Mouse (Mus musculus): Measurements from ENCODE around the gene Tnfrsf13c. TPM values are rescaled to one million over a fixed set of nuclear protein-coding genes. Genes with fewer than 3 reads are reported as not detected.

The Tnfrsf13c gene
- 0.18 TPM in 1 of 2 replicates, not detected in the other for polyA plus RNA-seq (2014; fragmentation: Nextera tagmentation; extraction: Ambion mirVana)

GRCm38 (mm10) chr15:82223657-82224601 is at the start of gene Tnfrsf13c:
Gene Tnfrsf13c, minus strand, starts transcription at chr15:82224369.
- Histone ChIP-seq H3K9me3 (ENCODE audit: control insufficient read depth, low read depth, low read length) (no peaks in the 10 kb centered on the region), H3K36me3 (ENCODE audit: control insufficient read depth, insufficient read depth, low read length) (no peaks in the 10 kb centered on the region), H3K4me1 (ENCODE audit: control insufficient read depth, insufficient read depth, low read length) (no peaks in the 10 kb centered on the region), H3K27ac (ENCODE audit: low read length) (no peak within 1 kb of the TSS), H3K9ac (replicated peaks; ENCODE audit: low read depth, low read length) (no peak within 1 kb of the TSS), H3K4me2 (replicated peaks; ENCODE audit: low read depth, low read length) (peak within 1 kb of the TSS; percentile 40), H3K27me3 (ENCODE audit: control insufficient read depth, insufficient read depth, low read length) (0 out of 2 replicates have a peak, but pooled peaks cover 6% of the 10 kb centered on the region), H3K4me3 (ENCODE audit: low read depth, low read length) (peak within 1 kb of the TSS; percentile 20)
- ATAC-seq (ENCODE audit: insufficient number of reproducible peaks, insufficient read depth, low FRiP score, low read depth): no peak; the same call in 1 of the 2 replicates
- 2% methylated on average over 42 of the region's 44 CpGs for WGBS

DNA sequence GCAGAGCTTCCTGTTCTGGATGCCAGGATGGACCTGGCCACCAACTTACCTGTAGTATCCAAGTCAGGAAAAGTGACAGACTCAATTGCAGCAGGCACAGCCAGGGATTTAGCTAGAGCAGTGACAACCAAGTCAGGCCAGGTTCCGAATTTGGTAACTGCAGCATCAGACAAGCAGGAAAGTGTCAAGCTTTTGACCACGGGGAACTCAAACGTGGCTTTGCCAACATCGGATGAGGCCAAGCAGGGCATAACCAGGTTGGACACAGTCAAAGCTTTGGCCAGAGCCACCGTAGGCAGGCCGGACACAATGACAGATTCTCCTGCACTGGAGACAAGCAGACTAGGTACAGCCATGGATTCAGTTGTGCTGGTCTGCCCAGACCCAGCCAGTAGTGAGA is 48.1 kb upstream of the Tnfrsf13c start:
- H3K27ac ChIP-seq (ENCODE audit: low read length): no peak overlapping the region
- no peak overlapping the region for H3K4me3 ChIP-seq (ENCODE audit: low read depth, low read length)
- H3K9me3 ChIP-seq (ENCODE audit: control insufficient read depth, low read depth, low read length): no peaks in the 10 kb centered on the region
- H3K4me1 ChIP-seq (ENCODE audit: control insufficient read depth, insufficient read depth, low read length): peaks cover 13% of the 10 kb centered on the region; the same call in 1 of the 2 replicates
- no peaks in the 10 kb centered on the region for H3K36me3 ChIP-seq (ENCODE audit: control insufficient read depth, insufficient read depth, low read length)
- 77% methylated on average over 6 of the region's 6 CpGs for WGBS
- no peak overlapping the region for H3K9ac ChIP-seq (replicated peaks; ENCODE audit: low read depth, low read length)
- no peak for ATAC-seq (ENCODE audit: insufficient number of reproducible peaks, insufficient read depth, low FRiP score, low read depth)
- H3K27me3 ChIP-seq (ENCODE audit: control insufficient read depth, insufficient read depth, low read length): peaks cover 6% of the 10 kb centered on the region
- H3K4me2 ChIP-seq (replicated peaks; ENCODE audit: low read depth, low read length): no peak overlapping the region

DNA sequence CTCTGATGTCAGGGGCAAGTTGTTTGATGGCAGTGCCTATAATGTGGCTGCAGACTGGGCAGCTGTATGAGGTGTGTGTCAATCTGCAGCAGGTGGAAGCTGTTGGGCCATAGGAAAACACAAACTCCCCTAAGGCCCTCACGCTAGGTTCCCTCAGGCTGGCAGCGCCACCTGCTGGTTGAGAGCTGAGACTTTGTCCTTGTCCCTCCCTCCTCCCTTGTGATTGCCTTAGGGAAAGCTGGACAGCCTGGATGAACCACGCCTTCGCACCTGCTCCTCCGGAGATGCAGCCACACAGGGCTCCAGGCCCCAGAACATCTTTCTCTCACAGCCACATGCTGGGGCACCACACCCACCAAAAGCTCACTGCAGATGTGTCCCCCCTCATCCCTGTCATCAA is 47.0 kb upstream of the Tnfrsf13c start:
- H3K4me2 ChIP-seq (replicated peaks; ENCODE audit: low read depth, low read length): no peak overlapping the region
- peaks cover 6% of the 10 kb centered on the region for H3K27me3 ChIP-seq (ENCODE audit: control insufficient read depth, insufficient read depth, low read length)
- H3K27ac ChIP-seq (ENCODE audit: low read length): no peak overlapping the region
- WGBS: 7% methylated on average over 5 of the region's 5 CpGs
- ATAC-seq (ENCODE audit: insufficient number of reproducible peaks, insufficient read depth, low FRiP score, low read depth): no peak
- no peaks in the 10 kb centered on the region for H3K9me3 ChIP-seq (ENCODE audit: control insufficient read depth, low read depth, low read length)
- peaks cover 12% of the 10 kb centered on the region; the same call in 1 of the 2 replicates for H3K4me1 ChIP-seq (ENCODE audit: control insufficient read depth, insufficient read depth, low read length)
- no peak overlapping the region for H3K9ac ChIP-seq (replicated peaks; ENCODE audit: low read depth, low read length)
- H3K4me3 ChIP-seq (ENCODE audit: low read depth, low read length): no peak overlapping the region
- no peaks in the 10 kb centered on the region for H3K36me3 ChIP-seq (ENCODE audit: control insufficient read depth, insufficient read depth, low read length)

- no peaks in the 10 kb centered on the region for H3K27me3 ChIP-seq (ENCODE audit: control insufficient read depth, insufficient read depth, low read length)
- no peak overlapping the region for H3K27ac ChIP-seq (ENCODE audit: low read length)
- H3K36me3 ChIP-seq (ENCODE audit: control insufficient read depth, insufficient read depth, low read length): no peaks in the 10 kb centered on the region
- no peak overlapping the region for H3K4me3 ChIP-seq (ENCODE audit: low read depth, low read length)
- 89% methylated on average over 9 of the region's 9 CpGs for WGBS
- H3K4me1 ChIP-seq (ENCODE audit: control insufficient read depth, insufficient read depth, low read length): no peaks in the 10 kb centered on the region
- no peaks in the 10 kb centered on the region for H3K9me3 ChIP-seq (ENCODE audit: control insufficient read depth, low read depth, low read length)
- no peak overlapping the region for H3K9ac ChIP-seq (replicated peaks; ENCODE audit: low read depth, low read length)
- H3K4me2 ChIP-seq (replicated peaks; ENCODE audit: low read depth, low read length): no peak overlapping the region
- no peak for ATAC-seq (ENCODE audit: insufficient number of reproducible peaks, insufficient read depth, low FRiP score, low read depth)
Observed at GRCm38 (mm10) chr15:82268783-82269182, 44.6 kb upstream of the Tnfrsf13c start.

- 22% methylated on average over 3 of the region's 3 CpGs for WGBS
- H3K36me3 ChIP-seq (ENCODE audit: control insufficient read depth, insufficient read depth, low read length): no peaks in the 10 kb centered on the region
- H3K9me3 ChIP-seq (ENCODE audit: control insufficient read depth, low read depth, low read length): no peaks in the 10 kb centered on the region
- H3K4me2 ChIP-seq (replicated peaks; ENCODE audit: low read depth, low read length): no peak overlapping the region
- no peaks in the 10 kb centered on the region for H3K4me1 ChIP-seq (ENCODE audit: control insufficient read depth, insufficient read depth, low read length)
- no peak overlapping the region for H3K4me3 ChIP-seq (ENCODE audit: low read depth, low read length)
- H3K27ac ChIP-seq (ENCODE audit: low read length): no peak overlapping the region
- no peaks in the 10 kb centered on the region for H3K27me3 ChIP-seq (ENCODE audit: control insufficient read depth, insufficient read depth, low read length)
- no peak overlapping the region for H3K9ac ChIP-seq (replicated peaks; ENCODE audit: low read depth, low read length)
- no peak for ATAC-seq (ENCODE audit: insufficient number of reproducible peaks, insufficient read depth, low FRiP score, low read depth)
Observed at GRCm38 (mm10) chr15:82268185-82268584, 44.0 kb upstream of the Tnfrsf13c start.

DNA sequence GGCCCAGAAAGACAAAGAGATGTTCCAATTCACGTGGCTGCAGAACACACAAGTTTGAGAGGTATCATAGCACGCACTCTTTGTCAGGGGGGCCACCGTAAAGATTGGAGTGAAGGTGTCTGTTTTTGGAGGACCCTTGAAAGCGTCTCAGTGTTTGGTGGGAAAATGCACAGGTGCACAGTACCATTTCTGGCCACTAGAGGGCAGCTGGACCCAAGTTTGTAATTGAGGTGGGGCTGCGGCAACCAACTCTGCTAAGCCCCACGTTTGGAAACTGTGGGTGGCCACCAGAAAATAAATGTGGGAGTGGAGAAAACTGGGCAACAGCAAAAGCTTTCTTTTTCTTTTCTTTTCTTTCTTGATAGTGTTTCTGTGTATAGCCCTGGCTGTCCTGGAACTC is 42.2 kb upstream of the Tnfrsf13c start:
- no peak overlapping the region for H3K4me2 ChIP-seq (replicated peaks; ENCODE audit: low read depth, low read length)
- H3K4me1 ChIP-seq (ENCODE audit: control insufficient read depth, insufficient read depth, low read length): no peaks in the 10 kb centered on the region
- WGBS: 10% methylated on average over 6 of the region's 6 CpGs
- no peak overlapping the region for H3K4me3 ChIP-seq (ENCODE audit: low read depth, low read length)
- H3K27ac ChIP-seq (ENCODE audit: low read length): no peak overlapping the region
- H3K36me3 ChIP-seq (ENCODE audit: control insufficient read depth, insufficient read depth, low read length): no peaks in the 10 kb centered on the region
- H3K27me3 ChIP-seq (ENCODE audit: control insufficient read depth, insufficient read depth, low read length): no peaks in the 10 kb centered on the region
- H3K9ac ChIP-seq (replicated peaks; ENCODE audit: low read depth, low read length): no peak overlapping the region
- H3K9me3 ChIP-seq (ENCODE audit: control insufficient read depth, low read depth, low read length): no peaks in the 10 kb centered on the region
- no peak for ATAC-seq (ENCODE audit: insufficient number of reproducible peaks, insufficient read depth, low FRiP score, low read depth)

DNA sequence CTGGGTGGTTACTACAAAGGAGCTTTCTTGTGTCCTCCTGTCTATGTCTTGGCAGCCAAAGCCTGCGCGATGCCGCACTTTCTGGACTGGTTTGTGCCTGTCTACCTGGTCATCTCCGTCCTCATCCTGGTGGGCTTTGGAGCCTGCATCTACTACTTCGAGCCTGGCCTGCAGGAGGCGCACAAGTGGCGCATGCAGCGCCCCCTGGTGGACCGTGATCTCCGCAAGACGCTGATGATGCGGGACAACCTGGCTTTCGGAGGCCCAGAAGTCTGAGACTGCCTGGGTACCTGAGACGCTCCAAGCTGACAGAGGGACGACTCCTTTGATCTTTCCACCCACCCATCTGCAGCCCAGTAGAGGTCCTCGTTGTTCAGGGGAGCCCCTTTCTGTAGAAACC is 35.3 kb upstream of the Tnfrsf13c start:
- no peak for ATAC-seq (ENCODE audit: insufficient number of reproducible peaks, insufficient read depth, low FRiP score, low read depth)
- Histone ChIP-seq H3K27me3 (ENCODE audit: control insufficient read depth, insufficient read depth, low read length) (no peaks in the 10 kb centered on the region), H3K27ac (ENCODE audit: low read length) (no peak overlapping the region), H3K36me3 (ENCODE audit: control insufficient read depth, insufficient read depth, low read length) (no peaks in the 10 kb centered on the region), H3K9ac (replicated peaks; ENCODE audit: low read depth, low read length) (no peak overlapping the region), H3K4me3 (ENCODE audit: low read depth, low read length) (no peak overlapping the region), H3K9me3 (ENCODE audit: control insufficient read depth, low read depth, low read length) (no peaks in the 10 kb centered on the region), H3K4me1 (ENCODE audit: control insufficient read depth, insufficient read depth, low read length) (no peaks in the 10 kb centered on the region), H3K4me2 (replicated peaks; ENCODE audit: low read depth, low read length) (no peak overlapping the region)
- WGBS: 12% methylated on average over 16 of the region's 16 CpGs

GRCm38 (mm10) chr15:82255944-82256383 is 31.8 kb upstream of the Tnfrsf13c start:
- Histone ChIP-seq H3K9ac (replicated peaks; ENCODE audit: low read depth, low read length) (no peak overlapping the region), H3K27me3 (ENCODE audit: control insufficient read depth, insufficient read depth, low read length) (no peaks in the 10 kb centered on the region), H3K4me1 (ENCODE audit: control insufficient read depth, insufficient read depth, low read length) (no peaks in the 10 kb centered on the region), H3K4me3 (ENCODE audit: low read depth, low read length) (no peak overlapping the region), H3K36me3 (ENCODE audit: control insufficient read depth, insufficient read depth, low read length) (no peaks in the 10 kb centered on the region), H3K4me2 (replicated peaks; ENCODE audit: low read depth, low read length) (no peak overlapping the region), H3K9me3 (ENCODE audit: control insufficient read depth, low read depth, low read length) (no peaks in the 10 kb centered on the region), H3K27ac (ENCODE audit: low read length) (no peak overlapping the region)
- WGBS: 31% methylated on average over 10 of the region's 10 CpGs
- no peak for ATAC-seq (ENCODE audit: insufficient number of reproducible peaks, insufficient read depth, low FRiP score, low read depth)

Data from stomach, embryonic 14.5 days (tissue).